22 mouse cellular contexts compared by ENCODE assay signal in genomic region chr3:123152911-123153310, GRCm38 (mm10).
"Had no signal": no experiment of that assay in that cellular context is flagged by ENCODE, and none has a peak within 500 bp of the region (broad histone marks: within the 10 kb centered on the region; RNA-seq: fewer than 3 reads in every experiment).

No protein-coding gene starts in this region.

- DNase-seq: forebrain, postnatal 0 days; heart, postnatal 14 days; heart, postnatal 36 days; kidney, adult 11 months; kidney, adult 2 months; kidney, adult 9 months; kidney, postnatal 14 days; kidney, postnatal 36 days; liver; liver, embryonic 13.5 days had no signal

- H3K36me3 ChIP-seq: forebrain, embryonic 15.5 days; heart, embryonic 10.5 days; heart, embryonic 12.5 days; hindbrain, embryonic 13.5 days; hindbrain, embryonic 15.5 days; kidney, embryonic 15.5 days; limb, embryonic 10.5 days; limb, embryonic 12.5 days; liver, embryonic 13.5 days; liver, embryonic 15.5 days had no signal

- H3K9ac ChIP-seq: forebrain, embryonic 15.5 days; forebrain, postnatal 0 days; heart, embryonic 12.5 days; hindbrain, embryonic 13.5 days; hindbrain, embryonic 15.5 days; kidney, embryonic 15.5 days; limb, embryonic 12.5 days; liver, embryonic 13.5 days; liver, embryonic 15.5 days had no signal

- H3K27ac ChIP-seq: forebrain, embryonic 15.5 days; heart, embryonic 10.5 days; hindbrain, embryonic 13.5 days; hindbrain, embryonic 15.5 days; hindbrain, postnatal 0 days; kidney, embryonic 15.5 days; kidney, postnatal 0 days; left cerebral cortex, adult 2 months; limb, embryonic 10.5 days; limb, embryonic 12.5 days; liver, embryonic 13.5 days; liver, embryonic 15.5 days had no signal

- H3K4me1 ChIP-seq: hindbrain, embryonic 13.5 days; hindbrain, embryonic 15.5 days; kidney, embryonic 15.5 days; liver, embryonic 13.5 days; liver, embryonic 15.5 days had no signal

- H3K27me3 ChIP-seq: forebrain, embryonic 15.5 days; heart, embryonic 12.5 days; hindbrain, embryonic 13.5 days; hindbrain, embryonic 15.5 days; kidney, embryonic 15.5 days; limb, embryonic 12.5 days; liver, embryonic 13.5 days; liver, embryonic 15.5 days had no signal

- H3K4me3 ChIP-seq: forebrain, embryonic 15.5 days; heart, embryonic 10.5 days; heart, embryonic 12.5 days; hindbrain, embryonic 13.5 days; hindbrain, embryonic 15.5 days; kidney, embryonic 15.5 days; left cerebral cortex, adult 2 months; limb, embryonic 10.5 days; limb, embryonic 12.5 days; liver, embryonic 13.5 days; liver, embryonic 15.5 days had no signal
